Mouse (Mus musculus): ENCODE measurements around the gene Capn5. TPM values are rescaled to one million over a fixed set of nuclear protein-coding genes. Genes with fewer than 3 reads are reported as not detected.
A peak's percentile ranks its signal among the peaks of the same experiment; 100 is the strongest.
"Not testable (repeated sequence)": the region's sequence is repeated elsewhere in the genome, so short reads cannot be mapped to it uniquely, and the experiment has no call there.

Capn5 gene
- polyA plus RNA-seq, 1 experiment from 2014 or later = 16.7 TPM

GRCm38 (mm10) chr7:98193515-98194025 is 15.5 kb upstream of the Capn5 start:
- DNase-seq (ENCODE audit: low spot score) (peak; percentile 49), ATAC-seq (ENCODE audit: low FRiP score) (peak; percentile 66)
- Histone ChIP-seq H3K4me3 (replicated peaks; ENCODE audit: low read length) (peak overlapping the region; percentile 44), H3K9ac (peak overlapping the region; percentile 57), H3K4me2 (replicated peaks) (peak overlapping the region; percentile 97), H3K27ac (no peak overlapping the region), H3K36me3 (replicated peaks; ENCODE audit: control insufficient read depth, insufficient read depth) (no peaks in the 10 kb centered on the region), H3K4me1 (replicated peaks; ENCODE audit: control insufficient read depth, insufficient read depth, low read length) (peaks cover 11% of the 10 kb centered on the region), H3K27me3 (ENCODE audit: control insufficient read depth, insufficient read depth, low read length) (peaks cover 69% of the 10 kb centered on the region), H3K9me3 (ENCODE audit: control insufficient read depth, low read length) (no peaks in the 10 kb centered on the region)
- WGBS = 4% methylated on average over 36 of the region's 36 CpGs

DNA sequence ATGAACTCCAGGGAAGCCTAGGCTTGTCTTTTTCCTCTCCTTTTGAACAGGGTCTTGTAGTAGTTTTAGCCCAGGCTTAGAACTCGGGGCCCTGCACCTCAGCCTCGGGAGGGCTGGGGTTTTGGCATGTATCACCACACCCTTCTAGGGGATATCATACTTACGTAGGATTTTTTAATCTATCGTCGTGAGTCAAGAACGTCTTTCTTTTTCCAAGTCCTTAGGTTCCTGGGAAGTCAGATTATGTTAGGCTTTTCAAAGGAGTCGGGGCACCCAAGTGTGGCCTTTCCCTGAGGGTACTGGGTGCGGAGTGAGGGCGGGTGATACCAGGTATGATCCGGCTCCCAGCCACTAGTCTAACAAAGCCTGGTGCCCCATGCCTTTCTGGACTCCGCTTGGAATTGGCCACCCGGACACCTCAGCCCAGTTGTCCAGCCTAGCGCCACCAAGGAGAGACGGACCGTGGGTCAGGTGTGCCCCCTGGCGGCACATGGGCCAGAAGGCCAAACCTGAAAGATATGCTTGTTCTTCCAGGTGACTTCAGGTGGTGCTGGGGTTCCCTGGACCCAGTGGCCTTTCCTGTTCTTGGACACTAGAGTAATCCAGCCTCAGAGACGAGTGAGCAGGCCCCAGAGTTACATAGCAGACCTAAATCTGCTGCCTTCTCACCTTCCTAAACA is 13.6 kb upstream of the Capn5 start:
- WGBS = 71% methylated on average over 17 of the region's 17 CpGs
- Histone ChIP-seq H3K9ac (no peak overlapping the region), H3K27ac (no peak overlapping the region), H3K27me3 (ENCODE audit: control insufficient read depth, insufficient read depth, low read length) (peaks cover 61% of the 10 kb centered on the region), H3K4me1 (replicated peaks; ENCODE audit: control insufficient read depth, insufficient read depth, low read length) (peaks cover 11% of the 10 kb centered on the region), H3K4me3 (replicated peaks; ENCODE audit: low read length) (no peak overlapping the region), H3K4me2 (replicated peaks) (no peak overlapping the region), H3K36me3 (replicated peaks; ENCODE audit: control insufficient read depth, insufficient read depth) (no peaks in the 10 kb centered on the region), H3K9me3 (ENCODE audit: control insufficient read depth, low read length) (no peaks in the 10 kb centered on the region)
- DNase-seq (ENCODE audit: low spot score) (no peak), ATAC-seq (ENCODE audit: low FRiP score) (no peak)

DNA sequence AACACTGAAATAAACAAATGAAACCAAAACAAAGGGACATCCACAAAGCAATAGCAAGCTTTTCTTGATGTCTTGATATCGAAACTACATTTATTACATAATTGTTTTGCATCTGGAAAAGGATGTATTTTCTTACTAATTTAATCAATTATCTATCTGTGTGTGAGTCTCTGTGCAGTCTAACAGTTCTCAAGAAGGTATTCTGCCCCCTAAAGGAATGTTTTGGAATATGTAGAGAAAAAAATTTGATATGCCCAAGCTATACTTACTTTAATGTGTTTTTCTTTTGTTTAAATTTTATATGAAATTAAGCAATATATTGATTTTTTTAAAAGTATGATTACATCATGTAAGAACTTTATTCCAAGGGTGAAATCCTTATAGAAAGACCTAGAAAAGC is 12.5 kb upstream of the Capn5 start:
- Histone ChIP-seq H3K4me2 (replicated peaks) (no peak overlapping the region), H3K4me3 (replicated peaks; ENCODE audit: low read length) (no peak overlapping the region), H3K9me3 (ENCODE audit: control insufficient read depth, low read length) (no peaks in the 10 kb centered on the region), H3K36me3 (replicated peaks; ENCODE audit: control insufficient read depth, insufficient read depth) (no peaks in the 10 kb centered on the region), H3K4me1 (replicated peaks; ENCODE audit: control insufficient read depth, insufficient read depth, low read length) (peaks cover 16% of the 10 kb centered on the region), H3K9ac (no peak overlapping the region), H3K27ac (no peak overlapping the region), H3K27me3 (ENCODE audit: control insufficient read depth, insufficient read depth, low read length) (peaks cover 50% of the 10 kb centered on the region)
- no peak for ATAC-seq (ENCODE audit: low FRiP score)
- no peak for DNase-seq (ENCODE audit: low spot score)
- 90% methylated on average over 1 of the region's 1 CpGs for WGBS

- no peak overlapping the region for H3K9ac ChIP-seq
- no peak for DNase-seq (ENCODE audit: low spot score)
- H3K27me3 ChIP-seq (ENCODE audit: control insufficient read depth, insufficient read depth, low read length) = peaks cover 42% of the 10 kb centered on the region
- no peaks in the 10 kb centered on the region for H3K9me3 ChIP-seq (ENCODE audit: control insufficient read depth, low read length)
- no peak overlapping the region for H3K4me3 ChIP-seq (replicated peaks; ENCODE audit: low read length)
- WGBS = 47% methylated on average over 3 of the region's 3 CpGs
- no peaks in the 10 kb centered on the region for H3K36me3 ChIP-seq (replicated peaks; ENCODE audit: control insufficient read depth, insufficient read depth)
- no peak overlapping the region for H3K4me2 ChIP-seq (replicated peaks)
- H3K4me1 ChIP-seq (replicated peaks; ENCODE audit: control insufficient read depth, insufficient read depth, low read length) = peaks cover 20% of the 10 kb centered on the region
- no peak overlapping the region for H3K27ac ChIP-seq
- no peak for ATAC-seq (ENCODE audit: low FRiP score)
Observed at GRCm38 (mm10) chr7:98189745-98190144, 11.7 kb upstream of the Capn5 start.

- DNase-seq (ENCODE audit: low spot score) (no peak), ATAC-seq (ENCODE audit: low FRiP score) (no peak)
- H3K9me3 ChIP-seq (ENCODE audit: control insufficient read depth, low read length) = no peaks in the 10 kb centered on the region
- WGBS = 93% methylated on average over 2 of the region's 2 CpGs
- peaks cover 31% of the 10 kb centered on the region for H3K27me3 ChIP-seq (ENCODE audit: control insufficient read depth, insufficient read depth, low read length)
- H3K4me2 ChIP-seq (replicated peaks) = no peak overlapping the region
- peaks cover 15% of the 10 kb centered on the region for H3K4me1 ChIP-seq (replicated peaks; ENCODE audit: control insufficient read depth, insufficient read depth, low read length)
- H3K27ac ChIP-seq = no peak overlapping the region
- H3K36me3 ChIP-seq (replicated peaks; ENCODE audit: control insufficient read depth, insufficient read depth) = no peaks in the 10 kb centered on the region
- no peak overlapping the region for H3K4me3 ChIP-seq (replicated peaks; ENCODE audit: low read length)
- no peak overlapping the region for H3K9ac ChIP-seq
Observed at GRCm38 (mm10) chr7:98188680-98189079, 10.6 kb upstream of the Capn5 start.

DNA sequence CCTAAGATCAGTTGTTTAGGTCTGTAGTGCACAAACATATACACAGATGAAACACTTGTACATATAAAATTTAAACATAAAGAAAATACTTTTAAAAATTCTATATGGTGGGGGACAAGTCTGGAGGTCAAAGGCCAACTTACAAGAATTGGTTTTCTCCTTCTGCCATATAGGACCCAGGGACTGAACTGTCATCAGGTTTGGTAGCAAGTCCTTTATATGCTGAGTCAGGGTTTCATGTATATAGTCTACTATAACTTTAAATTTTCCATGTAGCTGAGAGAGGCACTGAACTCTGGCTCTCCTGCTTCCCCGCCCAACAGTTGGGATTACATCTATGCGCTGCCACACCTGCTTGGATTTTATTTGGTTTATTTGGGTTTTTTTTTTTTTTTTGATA is 10.2 kb upstream of the Capn5 start:
- ATAC-seq (ENCODE audit: low FRiP score) (no peak), DNase-seq (ENCODE audit: low spot score) (no peak)
- Histone ChIP-seq H3K27me3 (ENCODE audit: control insufficient read depth, insufficient read depth, low read length) (peaks cover 27% of the 10 kb centered on the region), H3K36me3 (replicated peaks; ENCODE audit: control insufficient read depth, insufficient read depth) (no peaks in the 10 kb centered on the region), H3K4me2 (replicated peaks) (no peak overlapping the region), H3K9me3 (ENCODE audit: control insufficient read depth, low read length) (no peaks in the 10 kb centered on the region), H3K4me3 (replicated peaks; ENCODE audit: low read length) (no peak overlapping the region), H3K27ac (no peak overlapping the region), H3K9ac (no peak overlapping the region), H3K4me1 (replicated peaks; ENCODE audit: control insufficient read depth, insufficient read depth, low read length) (peaks cover 10% of the 10 kb centered on the region)
- WGBS = 96% methylated on average over 2 of the region's 2 CpGs

- not testable (repeated sequence) for ATAC-seq (ENCODE audit: low FRiP score); H3K4me2 ChIP-seq (replicated peaks); H3K27ac ChIP-seq; H3K4me3 ChIP-seq (replicated peaks; ENCODE audit: low read length); H3K36me3 ChIP-seq (replicated peaks; ENCODE audit: control insufficient read depth, insufficient read depth); H3K4me1 ChIP-seq (replicated peaks; ENCODE audit: control insufficient read depth, insufficient read depth, low read length); H3K9ac ChIP-seq; H3K9me3 ChIP-seq (ENCODE audit: control insufficient read depth, low read length); DNase-seq (ENCODE audit: low spot score)
- H3K27me3 ChIP-seq (ENCODE audit: control insufficient read depth, insufficient read depth, low read length) = peaks cover 18% of the 10 kb centered on the region
- 72% methylated on average over 3 of the region's 3 CpGs for WGBS
Observed at GRCm38 (mm10) chr7:98187332-98187731, 9.3 kb upstream of the Capn5 start.

GRCm38 (mm10) chr7:98186637-98187036 is 8.6 kb upstream of the Capn5 start:
- Histone ChIP-seq H3K4me1 (replicated peaks; ENCODE audit: control insufficient read depth, insufficient read depth, low read length) (peaks cover 8% of the 10 kb centered on the region), H3K4me2 (replicated peaks) (no peak overlapping the region), H3K9me3 (ENCODE audit: control insufficient read depth, low read length) (no peaks in the 10 kb centered on the region), H3K27me3 (ENCODE audit: control insufficient read depth, insufficient read depth, low read length) (peaks cover 11% of the 10 kb centered on the region), H3K9ac (no peak overlapping the region), H3K36me3 (replicated peaks; ENCODE audit: control insufficient read depth, insufficient read depth) (no peaks in the 10 kb centered on the region), H3K27ac (peak overlapping the region; percentile 71; the same call in 1 of the 2 replicates), H3K4me3 (replicated peaks; ENCODE audit: low read length) (no peak overlapping the region)
- WGBS = 24% methylated on average over 8 of the region's 8 CpGs
- DNase-seq (ENCODE audit: low spot score) = peak; percentile 61
- ATAC-seq (ENCODE audit: low FRiP score) = peak; percentile 86; the same call in 1 of the 2 replicates

DNA sequence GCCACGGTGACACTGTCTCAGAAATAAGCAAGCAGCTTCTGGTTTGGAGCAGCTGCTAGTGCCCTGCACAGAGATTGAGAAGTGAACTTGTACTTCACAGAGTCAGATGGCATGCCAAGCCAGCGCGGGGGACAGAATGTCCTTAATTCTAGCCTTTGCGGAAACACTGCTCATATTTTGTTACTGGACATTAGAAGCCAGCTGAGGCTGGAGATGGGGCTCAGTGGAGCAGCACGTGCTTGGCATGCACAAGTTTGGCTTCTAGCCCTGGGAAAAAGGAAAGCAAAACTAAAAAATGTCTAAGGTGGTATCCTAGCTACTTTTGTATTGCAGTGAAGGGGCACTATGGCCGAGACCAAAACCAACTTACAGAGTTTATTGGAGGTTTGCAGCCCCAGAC is 7.3 kb upstream of the Capn5 start:
- Histone ChIP-seq H3K9ac (no peak overlapping the region), H3K36me3 (replicated peaks; ENCODE audit: control insufficient read depth, insufficient read depth) (no peaks in the 10 kb centered on the region), H3K4me1 (replicated peaks; ENCODE audit: control insufficient read depth, insufficient read depth, low read length) (peaks cover 8% of the 10 kb centered on the region), H3K27ac (peak overlapping the region; percentile 71), H3K4me2 (replicated peaks) (no peak overlapping the region), H3K4me3 (replicated peaks; ENCODE audit: low read length) (no peak overlapping the region), H3K27me3 (ENCODE audit: control insufficient read depth, insufficient read depth, low read length) (0 out of 2 replicates have a peak, but pooled peaks cover 4% of the 10 kb centered on the region), H3K9me3 (ENCODE audit: control insufficient read depth, low read length) (no peaks in the 10 kb centered on the region)
- DNase-seq (ENCODE audit: low spot score) (peak; percentile 53), ATAC-seq (ENCODE audit: low FRiP score) (0 out of 2 replicates have a peak, but pooled peaks have one; percentile 32)
- 56% methylated on average over 6 of the region's 6 CpGs for WGBS

All from hindbrain, embryonic 14.5 days (tissue).